Mouse (Mus musculus) MEL (cell line): ENCODE measurements around the gene Chchd4.

Source experiments
- BHLHE40 ChIP-seq: IDR thresholded peaks from 2 replicates; pipeline ENCODE4 v1.6.1; 2012; ENCODE audit warnings: low read depth, mild to moderate bottlenecking, inconsistent platforms, low read length, improper control_type of control experiment, borderline replicate concordance
- CTCF ChIP-seq, 3 experiments: IDR thresholded peaks in 2 of 3; conservative IDR thresholded peaks in 1 of 3; 2 replicates each; pipeline ENCODE4 v1.5.1; 2011 to 2012; ENCODE audit warnings: low read length in 3 of 3, low read depth in 2 of 3, mild to moderate bottlenecking in 2 of 3, improper control_type of control experiment in 1 of 3, inconsistent platforms in 1 of 3, mixed read lengths in 1 of 3, moderate library complexity in 1 of 3; ENCODE audit not compliant: control insufficient read depth in 1 of 3, insufficient read depth in 1 of 3, poor library complexity in 1 of 3, severe bottlenecking in 1 of 3
- GABPA ChIP-seq: IDR thresholded peaks from 2 replicates; pipeline ENCODE4 v1.6.1; 2012; ENCODE audit warnings: low read depth, mild to moderate bottlenecking, inconsistent platforms, low read length, improper control_type of control experiment, moderate library complexity
- GATA1 ChIP-seq: IDR thresholded peaks from 2 replicates; pipeline ENCODE4 v1.6.1; 2011; ENCODE audit warnings: low read depth, low read length, improper control_type of control experiment
- POLR2A ChIP-seq, 2 experiments: IDR thresholded peaks; 2 replicates each; pipeline ENCODE4 v1.6.1; 2011 to 2012; ENCODE audit warnings: low read length in 2 of 2, mild to moderate bottlenecking in 2 of 2, control low read depth in 1 of 2, improper control_type of control experiment in 1 of 2, low read depth in 1 of 2, moderate library complexity in 1 of 2; ENCODE audit not compliant: control insufficient read depth in 1 of 2, insufficient read depth in 1 of 2, poor library complexity in 1 of 2
- SMC3 ChIP-seq: IDR thresholded peaks from 2 replicates; pipeline ENCODE4 v1.6.1; 2011; ENCODE audit warnings: low read depth, low read length, improper control_type of control experiment
- TCF12 ChIP-seq: IDR thresholded peaks from 2 replicates; pipeline ENCODE4 v1.6.1; 2014; ENCODE audit warnings: low read depth, mild to moderate bottlenecking, inconsistent platforms, low read length, improper control_type of control experiment, moderate library complexity
- ZMIZ1 ChIP-seq: IDR thresholded peaks from 2 replicates; pipeline ENCODE4 v1.6.1; 2012; ENCODE audit warnings: low read depth, mild to moderate bottlenecking, inconsistent platforms, low read length, improper control_type of control experiment, moderate library complexity
- ZNF384 ChIP-seq: IDR thresholded peaks from 2 replicates; pipeline ENCODE4 v1.6.1; 2012; ENCODE audit warnings: low read depth, mild to moderate bottlenecking, inconsistent platforms, low read length, improper control_type of control experiment

DNA sequence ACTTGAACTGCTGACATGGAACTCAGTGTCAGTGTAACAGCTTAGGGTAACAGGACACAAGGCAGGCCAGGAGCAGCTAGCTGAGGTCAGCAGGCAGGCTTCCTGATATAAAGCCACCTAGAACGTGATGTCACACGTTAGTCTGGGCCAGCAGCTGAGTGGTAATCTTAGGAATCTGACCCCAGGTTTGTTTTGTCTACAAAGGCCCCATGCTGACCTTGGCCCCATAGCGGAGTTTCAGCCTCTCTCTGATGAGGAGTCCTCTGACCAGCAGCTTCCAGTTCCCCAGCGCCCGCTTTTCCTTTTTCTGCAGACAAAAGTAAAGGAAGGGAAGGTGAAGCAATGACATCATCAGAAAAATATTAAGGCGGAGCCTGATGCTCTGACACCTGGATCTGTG, 17.7 kb upstream of the Chchd4 start:
- TF ChIP-seq GATA1: no peak
- no peak for TF ChIP-seq CTCF (IDR thresholded peaks at IDR 0.05 in 2 of 3, conservative IDR thresholded peaks at IDR 0.05 in 1 of 3; ENCODE audit: control insufficient read depth in 1 of 3, insufficient read depth in 1 of 3, low read depth in 2 of 3, low read length in 3 of 3, poor library complexity in 1 of 3, severe bottlenecking in 1 of 3)
- TF ChIP-seq POLR2A (IDR thresholded peaks at IDR 0.05; ENCODE audit: control insufficient read depth in 1 of 2, insufficient read depth in 1 of 2, low read depth in 1 of 2, low read length in 2 of 2, poor library complexity in 1 of 2): no peak
- TF ChIP-seq GABPA: no peak
- TF ChIP-seq TCF12: no peak
- TF ChIP-seq ZMIZ1: no peak
- no peak for TF ChIP-seq BHLHE40
- TF ChIP-seq ZNF384: no peak
- TF ChIP-seq SMC3: no peak
